Mouse (Mus musculus): ENCODE results near the gene Gm20431. TPM values are rescaled to one million over a fixed set of nuclear protein-coding genes. Genes with fewer than 3 reads are reported as not detected.

The Gm20431 gene
- polyA plus RNA-seq, 1 experiment, result not detected

- H3K27ac ChIP-seq (ENCODE audit: insufficient read depth, low read length), result no peak overlapping the region
- no peak for TF ChIP-seq CTCF (IDR thresholded peaks at IDR 0.05; ENCODE audit: extremely low read depth, insufficient read depth, low read length)
- TF ChIP-seq POLR2A (IDR thresholded peaks at IDR 0.05; ENCODE audit: extremely low read depth, insufficient read depth, low read length), result no peak
- H3K4me1 ChIP-seq (ENCODE audit: control insufficient read depth, insufficient read depth, low read length), result no peaks in the 10 kb centered on the region
- no peak overlapping the region for H3K4me3 ChIP-seq (ENCODE audit: insufficient read depth, low read length)
Observed at GRCm38 (mm10) chr2:167586976-167587375, 74.3 kb downstream of the Gm20431 start.

GRCm38 (mm10) chr2:167586041-167586440, 75.3 kb downstream of the Gm20431 start:
- H3K27ac ChIP-seq (ENCODE audit: insufficient read depth, low read length), result no peak overlapping the region
- no peak overlapping the region for H3K4me3 ChIP-seq (ENCODE audit: insufficient read depth, low read length)
- no peaks in the 10 kb centered on the region for H3K4me1 ChIP-seq (ENCODE audit: control insufficient read depth, insufficient read depth, low read length)
- TF ChIP-seq CTCF (IDR thresholded peaks at IDR 0.05; ENCODE audit: extremely low read depth, insufficient read depth, low read length) (no peak), POLR2A (IDR thresholded peaks at IDR 0.05; ENCODE audit: extremely low read depth, insufficient read depth, low read length) (no peak)

- Histone ChIP-seq H3K4me1 (ENCODE audit: control insufficient read depth, insufficient read depth, low read length) (no peaks in the 10 kb centered on the region), H3K27ac (ENCODE audit: insufficient read depth, low read length) (no peak overlapping the region), H3K4me3 (ENCODE audit: insufficient read depth, low read length) (no peak overlapping the region)
- TF ChIP-seq POLR2A (IDR thresholded peaks at IDR 0.05; ENCODE audit: extremely low read depth, insufficient read depth, low read length), result no peak
- TF ChIP-seq CTCF (IDR thresholded peaks at IDR 0.05; ENCODE audit: extremely low read depth, insufficient read depth, low read length), result no peak
Observed at GRCm38 (mm10) chr2:167585273-167585672, 76.0 kb downstream of the Gm20431 start.

GRCm38 (mm10) chr2:167583161-167583952, 77.9 kb downstream of the Gm20431 start:
- Histone ChIP-seq H3K27ac (ENCODE audit: insufficient read depth, low read length) (no peak overlapping the region), H3K4me3 (ENCODE audit: insufficient read depth, low read length) (no peak overlapping the region), H3K4me1 (ENCODE audit: control insufficient read depth, insufficient read depth, low read length) (no peaks in the 10 kb centered on the region)
- TF ChIP-seq CTCF (IDR thresholded peaks at IDR 0.05; ENCODE audit: extremely low read depth, insufficient read depth, low read length), result no peak
- TF ChIP-seq POLR2A (IDR thresholded peaks at IDR 0.05; ENCODE audit: extremely low read depth, insufficient read depth, low read length), result no peak

GRCm38 (mm10) chr2:167578521-167578920, 82.8 kb downstream of the Gm20431 start:
- Histone ChIP-seq H3K4me1 (ENCODE audit: control insufficient read depth, insufficient read depth, low read length) (no peaks in the 10 kb centered on the region), H3K27ac (ENCODE audit: insufficient read depth, low read length) (no peak overlapping the region), H3K4me3 (ENCODE audit: insufficient read depth, low read length) (no peak overlapping the region)
- no peak for TF ChIP-seq CTCF (IDR thresholded peaks at IDR 0.05; ENCODE audit: extremely low read depth, insufficient read depth, low read length)
- no peak for TF ChIP-seq POLR2A (IDR thresholded peaks at IDR 0.05; ENCODE audit: extremely low read depth, insufficient read depth, low read length)

GRCm38 (mm10) chr2:167577186-167577785, 84.0 kb downstream of the Gm20431 start:
- Histone ChIP-seq H3K27ac (ENCODE audit: insufficient read depth, low read length) (no peak overlapping the region), H3K4me1 (ENCODE audit: control insufficient read depth, insufficient read depth, low read length) (no peaks in the 10 kb centered on the region), H3K4me3 (ENCODE audit: insufficient read depth, low read length) (no peak overlapping the region)
- TF ChIP-seq POLR2A (IDR thresholded peaks at IDR 0.05; ENCODE audit: extremely low read depth, insufficient read depth, low read length) (no peak), CTCF (IDR thresholded peaks at IDR 0.05; ENCODE audit: extremely low read depth, insufficient read depth, low read length) (no peak)

GRCm38 (mm10) chr2:167576121-167576620, 85.1 kb downstream of the Gm20431 start:
- H3K27ac ChIP-seq (ENCODE audit: insufficient read depth, low read length), result no peak overlapping the region
- TF ChIP-seq CTCF (IDR thresholded peaks at IDR 0.05; ENCODE audit: extremely low read depth, insufficient read depth, low read length) (no peak), POLR2A (IDR thresholded peaks at IDR 0.05; ENCODE audit: extremely low read depth, insufficient read depth, low read length) (no peak)
- no peak overlapping the region for H3K4me3 ChIP-seq (ENCODE audit: insufficient read depth, low read length)
- H3K4me1 ChIP-seq (ENCODE audit: control insufficient read depth, insufficient read depth, low read length), result no peaks in the 10 kb centered on the region

DNA sequence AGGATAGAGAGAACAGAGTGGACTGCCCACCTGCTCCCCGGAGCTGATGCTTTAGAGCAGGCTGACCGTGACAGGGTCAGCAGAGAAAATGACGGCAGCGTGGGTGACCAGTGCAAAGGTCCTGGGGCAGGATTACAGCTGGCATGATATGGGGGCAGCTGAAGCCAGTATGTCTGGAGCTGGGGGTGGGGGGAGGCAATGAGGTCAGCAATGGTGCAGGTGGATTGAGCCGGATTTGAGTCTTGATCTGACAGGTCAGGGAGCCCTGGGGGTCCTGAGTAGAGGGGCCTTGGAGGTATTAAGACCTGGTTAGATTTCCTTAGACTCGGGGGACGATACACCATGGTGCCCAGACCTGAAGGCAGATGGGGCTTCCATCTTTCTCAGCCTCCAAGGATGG, 85.7 kb downstream of the Gm20431 start:
- TF ChIP-seq POLR2A (IDR thresholded peaks at IDR 0.05; ENCODE audit: extremely low read depth, insufficient read depth, low read length), result no peak
- TF ChIP-seq CTCF (IDR thresholded peaks at IDR 0.05; ENCODE audit: extremely low read depth, insufficient read depth, low read length), result no peak
- Histone ChIP-seq H3K27ac (ENCODE audit: insufficient read depth, low read length) (no peak overlapping the region), H3K4me1 (ENCODE audit: control insufficient read depth, insufficient read depth, low read length) (no peaks in the 10 kb centered on the region), H3K4me3 (ENCODE audit: insufficient read depth, low read length) (no peak overlapping the region)

DNA sequence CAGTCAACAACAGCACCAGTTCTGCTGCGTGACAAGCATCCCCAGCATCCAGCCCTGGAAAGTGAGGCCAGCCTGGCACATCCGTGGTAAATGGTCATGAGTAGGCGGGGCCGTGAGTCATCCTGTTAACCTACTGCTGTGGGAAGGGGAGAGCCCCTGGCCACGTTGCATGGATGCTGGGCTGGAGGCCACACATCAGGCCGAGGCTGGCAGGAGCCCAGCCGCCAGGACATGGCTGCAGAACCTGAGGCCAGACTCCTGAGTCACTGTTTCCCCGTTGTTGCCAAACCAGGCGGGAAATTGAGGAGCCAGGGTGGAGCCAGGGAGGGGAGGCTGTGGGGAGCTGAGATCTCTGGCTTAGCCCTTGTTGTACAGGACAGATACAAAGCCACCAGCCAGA, 86.5 kb downstream of the Gm20431 start:
- H3K4me1 ChIP-seq (ENCODE audit: control insufficient read depth, insufficient read depth, low read length), result no peaks in the 10 kb centered on the region
- TF ChIP-seq POLR2A (IDR thresholded peaks at IDR 0.05; ENCODE audit: extremely low read depth, insufficient read depth, low read length) (no peak), CTCF (IDR thresholded peaks at IDR 0.05; ENCODE audit: extremely low read depth, insufficient read depth, low read length) (no peak)
- no peak overlapping the region for H3K4me3 ChIP-seq (ENCODE audit: insufficient read depth, low read length)
- H3K27ac ChIP-seq (ENCODE audit: insufficient read depth, low read length), result no peak overlapping the region

Measured in cortical plate, adult 2 months (tissue).